Mouse (Mus musculus) forebrain, embryonic 15.5 days (tissue): ENCODE results near the gene Napa. TPM values are rescaled to one million over a fixed set of nuclear protein-coding genes. Genes with fewer than 3 reads are reported as not detected.

Experiments
- ATAC-seq: fragments of 200-750 bp; cut with Nextera tagmentation; replicated peaks from 2 replicates; pipeline ENCODE4 v1.8.0; 2017; ENCODE audit warnings: mild to moderate bottlenecking, moderate TSS enrichment, moderate library complexity
- H3K27ac ChIP-seq: fragments of 300-500 bp; sonication (generic); replicated peaks from 2 replicates; pipeline ENCODE4 v1.5.1; 2015; ENCODE audit warnings: mild to moderate bottlenecking, inconsistent platforms
- H3K27me3 ChIP-seq: fragments of 300-500 bp; sonication (generic); 2 replicates; pipeline ENCODE4 v1.6.1; 2015; ENCODE audit warnings: inconsistent platforms
- H3K36me3 ChIP-seq: fragments of 300-500 bp; sonication (generic); 2 replicates; pipeline ENCODE4 v1.6.1; 2015; ENCODE audit warnings: mild to moderate bottlenecking, inconsistent platforms
- H3K4me1 ChIP-seq: fragments of 300-500 bp; sonication (generic); 2 replicates; pipeline ENCODE4 v1.6.1; 2015; ENCODE audit warnings: inconsistent platforms
- H3K4me2 ChIP-seq: fragments of 300-500 bp; sonication (generic); replicated peaks from 2 replicates; pipeline ENCODE4 v1.6.1; 2015; ENCODE audit warnings: mild to moderate bottlenecking, inconsistent platforms
- H3K4me3 ChIP-seq: fragments of 300-500 bp; sonication (generic); 2 replicates; pipeline ENCODE4 v1.5.1; 2015; ENCODE audit warnings: mild to moderate bottlenecking, inconsistent platforms
- H3K9ac ChIP-seq: fragments of 300-500 bp; sonication (generic); replicated peaks from 2 replicates; pipeline ENCODE4 v1.6.1; 2015; ENCODE audit warnings: mild to moderate bottlenecking, inconsistent platforms
- H3K9me3 ChIP-seq: fragments of 300-500 bp; sonication (generic); 2 replicates; pipeline ENCODE4 v1.6.1; 2016; ENCODE audit warnings: inconsistent platforms
- WGBS: fragments of 180-500 bp; shearing (Covaris S2); methylation state at CpG from one replicate; pipeline ENCODE4 v1.1.7; 2015; ENCODE audit warnings: mixed read lengths; 5-methylcytosine and 5-hydroxymethylcytosine counted together
- polyA plus RNA-seq: library from polyadenylated mRNA; unstranded; fragments of >200 nt; fragmentation: Nextera tagmentation; extraction: Ambion mirVana; gene quantifications from 2 replicates; pipeline ENCODE4 v1.2.1, GENCODE M21; 2015

Napa gene
- polyA plus RNA-seq, 1 experiment from 2014 or later: 200 TPM

GRCm38 (mm10) chr7:16101726-16102475 lies 3.6 kb downstream of the Napa start:
- Histone ChIP-seq H3K36me3 (peaks cover 8% of the 10 kb centered on the region; the same call in 1 of the 2 replicates), H3K9ac (no peak overlapping the region), H3K9me3 (no peaks in the 10 kb centered on the region), H3K27ac (no peak overlapping the region), H3K27me3 (no peaks in the 10 kb centered on the region), H3K4me2 (no peak overlapping the region), H3K4me1 (peaks cover 39% of the 10 kb centered on the region), H3K4me3 (no peak overlapping the region)
- ATAC-seq: no peak
- WGBS: 80% methylated on average over 15 of the region's 15 CpGs

DNA sequence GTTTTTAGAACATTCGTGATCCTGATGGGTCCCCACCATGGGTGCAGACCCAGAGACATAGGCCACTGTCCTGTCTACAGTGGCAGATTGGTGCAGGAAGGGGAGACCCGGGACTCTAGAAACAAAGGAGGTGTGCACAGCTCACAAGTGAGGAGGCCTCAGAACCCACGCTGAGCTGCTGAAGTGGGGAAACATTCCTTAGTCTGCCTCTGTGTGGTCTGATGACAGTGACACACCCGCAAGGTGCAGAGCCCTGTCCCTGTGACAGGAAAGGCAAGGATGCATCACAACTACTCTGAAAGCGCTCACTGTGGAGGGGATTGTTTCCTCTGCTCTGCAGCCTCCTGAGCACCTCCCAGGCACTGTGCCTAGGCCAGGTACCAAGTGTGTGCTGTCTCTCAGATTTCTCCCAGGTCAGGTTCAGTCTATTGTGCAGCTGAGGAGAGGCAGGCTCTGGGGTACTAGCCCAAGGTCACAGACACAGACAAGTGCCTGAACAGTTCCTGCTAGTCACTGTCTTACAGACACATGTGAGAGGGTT lies 4.5 kb downstream of the Napa start:
- H3K27me3 ChIP-seq: no peaks in the 10 kb centered on the region
- H3K9ac ChIP-seq: no peak overlapping the region
- H3K36me3 ChIP-seq: peaks cover 13% of the 10 kb centered on the region; the same call in 1 of the 2 replicates
- peaks cover 36% of the 10 kb centered on the region for H3K4me1 ChIP-seq
- ATAC-seq: no peak
- H3K9me3 ChIP-seq: no peaks in the 10 kb centered on the region
- H3K4me3 ChIP-seq: no peak overlapping the region
- H3K4me2 ChIP-seq: no peak overlapping the region
- H3K27ac ChIP-seq: no peak overlapping the region
- 85% methylated on average over 5 of the region's 5 CpGs for WGBS

DNA sequence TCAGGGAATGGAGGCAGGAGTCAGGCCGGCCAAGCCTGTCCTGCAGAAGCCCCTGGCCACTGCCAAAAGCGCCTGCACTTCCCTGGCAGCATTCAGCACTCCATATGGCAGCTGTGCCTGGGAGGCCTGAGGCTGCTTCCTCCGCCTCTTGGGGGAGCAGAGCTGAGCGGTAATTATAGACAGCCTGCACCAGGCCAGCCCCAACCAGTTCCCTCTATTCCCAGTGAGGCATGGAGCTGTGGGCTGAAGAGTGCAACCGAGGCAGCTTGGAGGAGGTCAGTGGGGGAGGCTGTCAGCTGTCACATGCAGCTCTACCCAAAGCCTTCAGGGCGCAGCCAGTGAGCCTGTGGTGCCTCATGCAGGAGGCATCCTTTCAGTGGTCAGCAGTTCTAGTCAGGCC lies 5.5 kb downstream of the Napa start:
- Histone ChIP-seq H3K9ac (0 out of 2 replicates have a peak overlapping the region, but pooled peaks have one; percentile 9), H3K4me1 (peaks cover 34% of the 10 kb centered on the region), H3K9me3 (no peaks in the 10 kb centered on the region), H3K4me2 (no peak overlapping the region), H3K4me3 (no peak overlapping the region), H3K27me3 (no peaks in the 10 kb centered on the region), H3K36me3 (peaks cover 22% of the 10 kb centered on the region), H3K27ac (peak overlapping the region; percentile 32)
- 70% methylated on average over 6 of the region's 6 CpGs for WGBS
- ATAC-seq: peak; percentile 67

GRCm38 (mm10) chr7:16104611-16105388 lies 6.5 kb downstream of the Napa start:
- no peak overlapping the region for H3K4me2 ChIP-seq
- no peak overlapping the region for H3K27ac ChIP-seq
- H3K4me1 ChIP-seq: peaks cover 24% of the 10 kb centered on the region
- no peak overlapping the region for H3K4me3 ChIP-seq
- H3K9me3 ChIP-seq: no peaks in the 10 kb centered on the region
- 90% methylated on average over 7 of the region's 7 CpGs for WGBS
- ATAC-seq: no peak
- H3K36me3 ChIP-seq: peaks cover 33% of the 10 kb centered on the region
- H3K9ac ChIP-seq: no peak overlapping the region
- no peaks in the 10 kb centered on the region for H3K27me3 ChIP-seq

DNA sequence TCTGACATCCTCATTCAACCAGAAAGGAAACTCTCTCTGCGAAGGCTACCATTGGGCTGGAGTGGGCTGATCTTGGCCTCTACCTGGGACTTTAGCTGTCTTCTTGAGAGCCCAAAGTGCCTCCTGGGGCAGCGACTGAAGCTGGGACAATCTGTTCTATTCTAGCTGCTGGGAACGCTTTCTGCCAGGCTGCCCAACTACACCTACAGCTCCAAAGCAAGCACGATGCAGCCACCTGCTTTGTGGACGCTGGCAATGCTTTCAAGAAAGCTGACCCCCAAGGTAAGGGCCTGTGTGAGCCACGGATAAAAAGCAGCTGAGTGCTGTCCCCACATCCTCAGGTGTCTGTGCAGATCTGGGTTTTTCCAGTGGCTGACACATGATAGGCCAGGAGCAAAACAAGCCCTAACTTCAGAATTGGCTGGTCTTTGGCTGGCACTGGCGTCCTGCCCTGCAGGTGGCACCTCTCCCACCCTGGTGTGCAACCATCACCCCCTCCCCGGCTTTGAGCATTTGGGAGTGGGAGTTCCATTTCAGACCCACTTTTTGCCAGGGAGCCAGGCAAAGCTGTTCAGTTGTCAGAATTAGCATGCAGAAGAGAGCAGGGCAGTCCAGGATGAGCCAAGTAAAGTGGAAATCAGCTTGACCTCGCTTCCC lies 10.8 kb downstream of the Napa start:
- ATAC-seq: no peak
- no peak overlapping the region for H3K27ac ChIP-seq
- H3K27me3 ChIP-seq: no peaks in the 10 kb centered on the region
- peaks cover 66% of the 10 kb centered on the region for H3K36me3 ChIP-seq
- WGBS: 91% methylated on average over 9 of the region's 9 CpGs
- H3K4me1 ChIP-seq: peaks cover 3% of the 10 kb centered on the region; the same call in 1 of the 2 replicates
- H3K9me3 ChIP-seq: no peaks in the 10 kb centered on the region
- no peak overlapping the region for H3K9ac ChIP-seq
- H3K4me3 ChIP-seq: no peak overlapping the region
- H3K4me2 ChIP-seq: no peak overlapping the region

- no peak for ATAC-seq
- no peaks in the 10 kb centered on the region for H3K4me1 ChIP-seq
- no peaks in the 10 kb centered on the region for H3K27me3 ChIP-seq
- WGBS: 96% methylated on average over 8 of the region's 8 CpGs
- H3K4me2 ChIP-seq: no peak overlapping the region
- no peak overlapping the region for H3K4me3 ChIP-seq
- H3K9me3 ChIP-seq: no peaks in the 10 kb centered on the region
- H3K9ac ChIP-seq: no peak overlapping the region
- peaks cover 78% of the 10 kb centered on the region for H3K36me3 ChIP-seq
- H3K27ac ChIP-seq: no peak overlapping the region
Measured at GRCm38 (mm10) chr7:16110158-16110557, 11.9 kb downstream of the Napa start.

DNA sequence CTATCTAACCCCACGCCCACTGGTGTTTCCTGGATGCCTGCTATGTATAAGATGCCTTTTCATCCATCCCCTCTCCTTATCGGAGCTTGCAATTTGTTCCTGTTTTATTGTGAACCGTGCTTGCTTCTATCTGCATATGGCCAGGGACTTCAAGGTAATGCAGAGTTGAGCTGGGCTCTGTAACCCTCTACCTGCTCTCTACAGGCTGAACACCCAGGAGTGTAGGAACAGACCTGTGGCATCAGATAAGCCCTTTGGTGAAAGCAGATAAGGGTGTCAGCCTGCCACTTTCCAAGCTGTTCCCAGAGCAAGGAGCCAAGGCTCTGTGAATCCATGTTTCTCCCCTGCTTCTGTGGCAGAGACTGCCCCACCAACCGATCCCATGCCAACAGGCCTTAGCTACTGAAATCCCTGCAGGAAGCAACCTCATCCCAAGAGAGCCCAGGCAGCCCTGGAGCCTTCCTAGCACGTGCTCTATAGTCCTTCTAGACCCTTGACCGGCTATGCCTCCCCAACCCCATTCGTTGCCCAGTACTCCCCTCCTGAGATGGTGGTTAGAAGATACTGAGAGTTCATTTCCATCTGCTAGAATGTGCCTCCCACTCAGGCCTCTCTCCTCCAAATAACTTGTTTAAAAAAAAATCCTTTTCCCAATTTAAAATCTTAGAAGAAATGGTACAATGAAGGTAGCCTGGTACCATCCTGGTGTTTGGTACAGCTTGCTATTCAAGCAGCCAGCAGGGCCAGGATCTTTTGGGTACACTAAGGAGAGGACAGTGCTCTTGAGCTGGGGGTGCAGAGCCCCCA lies 13.2 kb downstream of the Napa start:
- H3K9ac ChIP-seq: no peak overlapping the region
- H3K4me2 ChIP-seq: no peak overlapping the region
- H3K4me3 ChIP-seq: no peak overlapping the region

GRCm38 (mm10) chr7:16116418-16116817 lies 18.2 kb downstream of the Napa start:
- Histone ChIP-seq H3K9me3 (no peaks in the 10 kb centered on the region), H3K27ac (no peak overlapping the region), H3K9ac (no peak overlapping the region), H3K4me2 (no peak overlapping the region), H3K27me3 (no peaks in the 10 kb centered on the region), H3K36me3 (peaks cover 57% of the 10 kb centered on the region), H3K4me3 (no peak overlapping the region), H3K4me1 (peaks cover 15% of the 10 kb centered on the region)
- ATAC-seq: no peak
- 91% methylated on average over 7 of the region's 7 CpGs for WGBS

More for the DNA sequence above, 13.2 kb downstream of the Napa start:
- no peaks in the 10 kb centered on the region for H3K4me1 ChIP-seq
- WGBS: 94% methylated on average over 7 of the region's 7 CpGs
- ATAC-seq: no peak
- no peaks in the 10 kb centered on the region for H3K27me3 ChIP-seq
- H3K36me3 ChIP-seq: peaks cover 87% of the 10 kb centered on the region
- H3K9me3 ChIP-seq: no peaks in the 10 kb centered on the region
- no peak overlapping the region for H3K27ac ChIP-seq

DNA sequence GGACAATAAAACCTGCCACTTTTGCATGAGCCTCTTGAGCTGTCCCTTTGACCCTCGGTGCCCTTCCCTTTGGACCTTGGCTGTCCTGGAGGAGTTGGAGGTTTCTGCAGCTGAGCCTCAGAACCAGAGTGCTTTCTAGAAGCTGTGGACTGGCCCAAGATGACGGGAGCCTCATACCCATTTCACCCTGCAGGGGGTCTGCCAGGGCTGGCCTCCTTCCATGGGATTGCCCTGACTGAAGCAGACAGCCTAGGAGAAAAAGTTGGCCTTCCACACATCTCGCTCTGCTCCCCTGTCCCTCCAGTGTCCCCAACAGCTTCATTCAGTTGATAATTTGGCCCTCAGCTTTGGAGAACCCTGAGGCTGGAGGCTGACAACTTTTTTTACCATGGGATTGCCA lies 18.8 kb downstream of the Napa start:
- H3K9ac ChIP-seq: no peak overlapping the region
- peaks cover 15% of the 10 kb centered on the region for H3K4me1 ChIP-seq
- 83% methylated on average over 3 of the region's 3 CpGs for WGBS
- no peaks in the 10 kb centered on the region for H3K9me3 ChIP-seq
- ATAC-seq: no peak
- H3K4me3 ChIP-seq: no peak overlapping the region
- peaks cover 53% of the 10 kb centered on the region for H3K36me3 ChIP-seq
- no peak overlapping the region for H3K4me2 ChIP-seq
- H3K27me3 ChIP-seq: no peaks in the 10 kb centered on the region
- H3K27ac ChIP-seq: no peak overlapping the region

GRCm38 (mm10) chr7:16119569-16120261 lies 21.5 kb downstream of the Napa start, which contains the start of gene Kptn:
Gene Kptn, plus strand, starts transcription at chr7:16119895.
- Histone ChIP-seq H3K27me3 (no peaks in the 10 kb centered on the region), H3K9ac (peak within 1 kb of the TSS; percentile 87), H3K4me3 (peak within 1 kb of the TSS; percentile 87), H3K4me2 (peak within 1 kb of the TSS; percentile 64), H3K36me3 (peaks cover 27% of the 10 kb centered on the region), H3K4me1 (peaks cover 15% of the 10 kb centered on the region), H3K9me3 (no peaks in the 10 kb centered on the region), H3K27ac (peak within 1 kb of the TSS; percentile 94)
- under 1% methylated on average over 33 of the region's 33 CpGs for WGBS
- ATAC-seq: peak; percentile 87

DNA sequence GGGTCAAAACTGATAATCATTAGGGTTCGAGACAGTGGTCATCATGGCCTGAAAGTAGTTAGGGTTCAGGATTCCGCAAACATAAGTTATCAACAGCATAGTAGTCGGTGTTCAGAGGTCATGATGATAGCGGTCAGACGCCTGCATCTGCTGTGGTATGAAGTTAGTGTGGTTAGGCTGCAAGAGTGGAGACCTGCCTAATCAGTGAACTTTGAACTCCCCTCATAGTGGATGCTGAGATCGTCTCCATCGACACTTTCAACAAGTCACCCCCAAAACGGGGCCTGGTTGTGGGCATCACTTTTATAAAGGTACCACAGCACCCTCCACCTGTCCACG lies 22.0 kb downstream of the Napa start:
- no peaks in the 10 kb centered on the region for H3K9me3 ChIP-seq
- peak overlapping the region; percentile 64 for H3K4me2 ChIP-seq
- H3K4me1 ChIP-seq: peaks cover 15% of the 10 kb centered on the region
- H3K36me3 ChIP-seq: peaks cover 22% of the 10 kb centered on the region
- peak overlapping the region; percentile 87 for H3K4me3 ChIP-seq
- H3K9ac ChIP-seq: peak overlapping the region; percentile 87
- no peak; the same call in none of the 2 replicates for ATAC-seq
- WGBS: 54% methylated on average over 9 of the region's 9 CpGs
- H3K27ac ChIP-seq: no peak overlapping the region
- no peaks in the 10 kb centered on the region for H3K27me3 ChIP-seq
